Mouse (Mus musculus) bone marrow macrophage, adult 2 months (primary cell): ENCODE data around the gene Lama2.

Source experiments
- CTCF ChIP-seq: IDR thresholded peaks from 2 replicates; pipeline ENCODE4 v1.5.1; 2012; ENCODE audit warnings: low read depth, mild to moderate bottlenecking, low read length, moderate library complexity
- POLR2A ChIP-seq: IDR thresholded peaks from 2 replicates; pipeline ENCODE4 v1.6.1; 2012; ENCODE audit warnings: mild to moderate bottlenecking, low read depth, low read length, borderline replicate concordance

DNA sequence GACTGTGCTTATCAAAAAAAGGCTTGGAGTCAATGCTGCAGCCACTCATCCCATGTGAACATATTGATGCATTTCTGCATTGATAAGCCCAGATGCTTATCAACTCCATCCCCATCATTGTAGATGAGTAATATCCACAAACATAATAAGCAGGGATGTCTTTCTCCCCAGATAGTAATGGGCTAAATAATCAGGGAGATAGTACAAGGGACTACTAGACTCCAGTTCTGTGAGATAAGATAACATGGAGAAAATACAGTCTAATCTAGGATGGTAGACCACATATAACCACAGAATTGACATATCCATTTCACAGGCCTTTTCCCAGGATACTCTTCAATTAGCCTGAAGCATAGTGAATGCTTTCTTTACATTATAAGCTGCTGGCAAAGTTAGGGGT is 622.9 kb downstream of the Lama2 start:
- TF ChIP-seq CTCF: no peak
- TF ChIP-seq POLR2A: no peak
